Mouse (Mus musculus) intestine, embryonic 14.5 days (tissue): Measurements from ENCODE around the gene Psmd9. TPM values are rescaled to one million over a fixed set of nuclear protein-coding genes. Genes with fewer than 3 reads are reported as not detected.

Source experiments
- ATAC-seq: fragments of 200-750 bp; cut with Nextera tagmentation; replicated peaks from 2 replicates; pipeline ENCODE4 v1.8.0; 2017; ENCODE audit warnings: low read depth, moderate number of reproducible peaks, moderate TSS enrichment, moderate library complexity; ENCODE audit not compliant: low FRiP score, low TSS enrichment
- DNase-seq: peaks from one replicate; pipeline ENCODE4 v3.0.0-alpha.2; 2018; ENCODE audit warnings: low spot score
- H3K27ac ChIP-seq: fragments of 300-500 bp; sonication (generic); 2 replicates; pipeline ENCODE4 v1.5.1; 2014; ENCODE audit warnings: low read depth, mild to moderate bottlenecking, control low read depth
- H3K27me3 ChIP-seq: fragments of 300-500 bp; sonication (generic); replicated peaks from 2 replicates; pipeline ENCODE4 v1.6.1; 2014; ENCODE audit warnings: low read length, control low read depth; ENCODE audit not compliant: control insufficient read depth, insufficient read depth
- H3K36me3 ChIP-seq: fragments of 300-500 bp; sonication (generic); 2 replicates; pipeline ENCODE4 v1.6.1; 2014; ENCODE audit warnings: low read length, control low read depth; ENCODE audit not compliant: control insufficient read depth, insufficient read depth
- H3K4me1 ChIP-seq: fragments of 300-500 bp; sonication (generic); replicated peaks from 2 replicates; pipeline ENCODE4 v1.6.1; 2014; ENCODE audit warnings: low read length, control low read depth, mixed read lengths; ENCODE audit not compliant: control insufficient read depth, insufficient read depth
- H3K4me2 ChIP-seq: fragments of 300-500 bp; sonication (generic); 2 replicates; pipeline ENCODE4 v1.6.1; 2014; ENCODE audit warnings: low read length
- H3K4me3 ChIP-seq: fragments of 300-500 bp; sonication (generic); 2 replicates; pipeline ENCODE4 v1.5.1; 2014; ENCODE audit warnings: low read depth, low read length, control low read depth, mixed read lengths
- H3K9ac ChIP-seq: fragments of 300-500 bp; sonication (generic); 2 replicates; pipeline ENCODE4 v1.6.1; 2014; ENCODE audit warnings: mild to moderate bottlenecking, low read length
- H3K9me3 ChIP-seq: fragments of 300-500 bp; sonication (generic); 2 replicates; pipeline ENCODE4 v1.6.1; 2016; ENCODE audit warnings: low read length, control low read depth; ENCODE audit not compliant: control insufficient read depth
- WGBS: fragments of 180-500 bp; shearing (Covaris S2); extraction: QIAGEN DNeasy Blood & Tissue Kit; methylation state at CpG from one replicate; pipeline ENCODE4 v1.1.7; 2014; 5-methylcytosine and 5-hydroxymethylcytosine counted together
- polyA plus RNA-seq: library from polyadenylated mRNA; unstranded; fragments of >200 nt; fragmentation: Nextera tagmentation; extraction: Ambion mirVana; gene quantifications from 2 replicates; pipeline ENCODE4 v1.2.1, GENCODE M21; 2014

The Psmd9 gene
- polyA plus RNA-seq, 1 experiment from 2014 or later, result 58.6 TPM

DNA sequence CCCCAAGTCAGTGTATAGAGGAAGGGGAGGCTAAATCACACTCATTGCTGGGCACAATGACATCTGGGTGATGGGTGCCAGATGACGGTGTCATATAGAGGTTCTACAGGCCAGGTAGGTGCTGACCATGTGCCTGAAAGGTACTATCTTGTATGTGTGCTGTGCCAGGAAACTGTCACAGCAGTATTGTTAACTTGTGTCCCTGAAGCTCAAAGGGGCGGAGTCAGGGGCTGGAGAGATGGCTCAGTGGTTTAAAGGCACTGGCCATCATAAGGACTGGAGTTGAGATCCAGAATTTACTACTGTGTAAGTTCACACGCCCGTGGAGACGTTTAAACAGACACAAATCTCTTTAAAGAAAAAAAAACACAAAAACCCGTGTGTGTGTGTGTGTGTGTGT is 60.1 kb downstream of the Psmd9 start:
- Histone ChIP-seq H3K4me1 (peaks cover 11% of the 10 kb centered on the region), H3K4me3 (no peak overlapping the region), H3K27me3 (no peaks in the 10 kb centered on the region), H3K36me3 (0 out of 2 replicates have a peak, but pooled peaks cover 6% of the 10 kb centered on the region), H3K9ac (no peak overlapping the region), H3K9me3 (no peaks in the 10 kb centered on the region), H3K27ac (no peak overlapping the region), H3K4me2 (no peak overlapping the region)
- 80% methylated on average over 6 of the region's 6 CpGs for WGBS
- DNase-seq (no peak), ATAC-seq (no peak)

DNA sequence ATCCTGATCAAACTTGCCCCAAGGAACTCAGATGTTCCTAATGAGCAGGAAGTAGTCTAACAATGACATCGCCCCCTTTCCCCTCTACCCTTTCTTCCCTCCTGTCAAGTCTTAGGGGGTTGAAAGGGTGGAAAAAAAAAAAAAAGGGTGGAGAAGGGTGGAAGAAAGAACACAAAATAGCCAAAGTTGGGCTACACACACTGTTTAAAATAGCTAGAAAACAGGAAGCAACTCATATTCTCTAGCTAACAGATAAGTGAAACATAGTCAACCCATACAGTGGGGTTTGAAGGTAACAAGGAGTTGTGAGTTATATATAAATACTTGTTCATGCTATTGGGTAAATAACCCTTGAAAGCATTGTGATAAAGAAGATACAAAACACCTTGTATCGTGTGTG is 63.0 kb downstream of the Psmd9 start:
- peaks cover 11% of the 10 kb centered on the region for H3K4me1 ChIP-seq
- no peak for DNase-seq
- WGBS, result 87% methylated on average over 2 of the region's 2 CpGs

DNA sequence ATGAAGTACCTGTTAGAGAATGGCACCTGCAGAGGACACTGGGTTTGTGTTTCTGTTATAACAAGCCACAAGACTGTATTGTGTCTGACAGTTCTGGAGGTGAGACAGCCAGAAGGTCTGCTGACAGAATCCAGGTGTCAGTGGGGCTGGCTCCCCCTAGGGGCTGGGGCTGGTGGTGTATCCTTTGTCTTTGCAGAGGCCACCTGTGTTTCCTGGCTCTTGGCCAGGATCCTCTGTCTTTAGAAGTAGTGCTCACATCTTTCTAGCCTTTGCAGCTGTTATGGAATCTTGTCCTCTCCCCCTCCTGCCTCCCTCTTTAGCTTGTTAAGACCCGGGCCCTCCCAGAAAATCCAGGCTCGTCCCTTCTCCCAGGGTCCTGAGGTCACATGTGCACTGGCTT is 66.5 kb downstream of the Psmd9 start:
- WGBS, result 23% methylated on average over 2 of the region's 2 CpGs
- Histone ChIP-seq H3K27ac (no peak overlapping the region), H3K36me3 (peaks cover 28% of the 10 kb centered on the region), H3K4me1 (no peaks in the 10 kb centered on the region; the same call in 1 of the 2 replicates), H3K4me2 (no peak overlapping the region), H3K27me3 (no peaks in the 10 kb centered on the region), H3K4me3 (no peak overlapping the region), H3K9ac (no peak overlapping the region), H3K9me3 (no peaks in the 10 kb centered on the region)
- ATAC-seq, result peak; percentile 62; the same call in 1 of the 2 replicates
- peak; percentile 87 for DNase-seq

More for the DNA sequence above, 63.0 kb downstream of the Psmd9 start:
- no peak overlapping the region for H3K27ac ChIP-seq
- H3K4me3 ChIP-seq, result no peak overlapping the region
- H3K9me3 ChIP-seq, result no peaks in the 10 kb centered on the region
- H3K36me3 ChIP-seq, result peaks cover 10% of the 10 kb centered on the region; the same call in 1 of the 2 replicates
- no peak overlapping the region for H3K4me2 ChIP-seq
- no peak overlapping the region for H3K9ac ChIP-seq
- H3K27me3 ChIP-seq, result no peaks in the 10 kb centered on the region
- no peak for ATAC-seq

DNA sequence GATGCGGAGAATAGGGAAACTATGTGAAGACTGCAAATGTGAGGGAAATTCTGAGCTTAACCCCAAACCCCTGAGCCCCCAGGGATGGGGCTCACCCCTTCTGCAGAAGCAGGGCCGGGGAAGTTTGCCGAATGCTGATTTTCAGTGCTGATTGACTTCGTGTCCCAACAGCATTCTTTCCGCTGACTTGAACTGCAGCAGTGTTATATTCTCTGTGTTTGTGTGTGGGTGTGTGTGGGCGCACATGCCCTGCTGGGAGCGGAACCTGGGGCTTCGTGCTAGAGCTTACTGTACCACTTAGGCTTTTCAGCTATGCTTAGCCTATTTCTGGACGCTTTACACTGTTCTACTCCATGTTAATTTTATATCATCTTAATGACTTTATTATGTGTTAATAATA is 67.2 kb downstream of the Psmd9 start:
- peaks cover 34% of the 10 kb centered on the region for H3K36me3 ChIP-seq
- H3K4me2 ChIP-seq, result no peak overlapping the region
- no peak for DNase-seq
- WGBS, result 84% methylated on average over 9 of the region's 9 CpGs
- no peak overlapping the region for H3K9ac ChIP-seq
- ATAC-seq, result no peak
- no peak overlapping the region for H3K4me3 ChIP-seq
- no peaks in the 10 kb centered on the region; the same call in 1 of the 2 replicates for H3K4me1 ChIP-seq
- no peaks in the 10 kb centered on the region for H3K27me3 ChIP-seq
- H3K27ac ChIP-seq, result no peak overlapping the region
- H3K9me3 ChIP-seq, result no peaks in the 10 kb centered on the region

DNA sequence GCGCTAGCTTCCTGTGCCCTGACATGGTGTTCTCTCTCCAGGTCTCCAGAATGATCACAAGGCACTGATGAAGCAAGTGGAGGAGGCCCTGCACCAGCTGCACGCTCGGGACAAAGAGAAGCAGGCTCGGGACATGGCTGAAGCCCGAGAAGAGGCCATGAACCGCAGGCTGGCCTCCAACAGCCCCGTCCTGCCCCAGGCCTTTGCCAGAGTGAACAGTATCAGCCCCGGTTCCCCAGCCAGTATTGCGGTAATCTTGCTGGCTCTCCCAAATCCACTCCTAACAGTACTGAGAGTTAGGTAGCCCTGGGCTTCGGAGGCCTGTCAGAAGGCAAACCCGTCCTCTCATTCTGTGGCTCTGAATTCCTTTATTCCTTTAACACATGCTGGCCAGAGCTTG is 70.3 kb downstream of the Psmd9 start:
- ATAC-seq (no peak), DNase-seq (no peak)
- H3K4me3 ChIP-seq, result no peak overlapping the region
- H3K4me1 ChIP-seq, result no peaks in the 10 kb centered on the region; the same call in 1 of the 2 replicates
- H3K9me3 ChIP-seq, result no peaks in the 10 kb centered on the region
- H3K27me3 ChIP-seq, result no peaks in the 10 kb centered on the region
- peaks cover 55% of the 10 kb centered on the region for H3K36me3 ChIP-seq
- 95% methylated on average over 11 of the region's 11 CpGs for WGBS
- H3K27ac ChIP-seq, result no peak overlapping the region
- H3K9ac ChIP-seq, result no peak overlapping the region
- no peak overlapping the region for H3K4me2 ChIP-seq

DNA sequence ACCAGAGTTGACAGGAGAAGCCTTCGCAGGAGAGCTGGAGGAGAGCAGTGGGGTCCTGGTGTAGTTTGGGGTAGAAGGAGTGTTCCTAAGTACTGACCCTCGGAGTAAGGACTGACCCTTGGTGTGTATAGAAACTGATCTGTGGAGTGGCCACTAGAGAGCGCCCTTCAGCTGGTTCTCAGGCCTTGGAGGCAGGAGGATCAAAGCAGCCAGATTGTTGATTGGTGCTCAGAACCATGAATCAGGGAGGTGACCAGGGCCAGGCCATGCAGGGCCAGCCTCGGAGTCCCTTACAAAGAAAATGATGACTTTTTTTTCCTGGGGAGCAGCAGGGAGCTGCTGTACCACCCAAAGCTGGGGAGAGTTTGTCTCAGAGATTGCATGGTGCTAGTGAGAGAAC is 76.3 kb downstream of the Psmd9 start:
- Histone ChIP-seq H3K27me3 (no peaks in the 10 kb centered on the region), H3K4me3 (no peak overlapping the region), H3K4me2 (no peak overlapping the region), H3K27ac (no peak overlapping the region), H3K9me3 (no peaks in the 10 kb centered on the region), H3K9ac (no peak overlapping the region), H3K4me1 (no peaks in the 10 kb centered on the region), H3K36me3 (peaks cover 41% of the 10 kb centered on the region)
- 20% methylated on average over 4 of the region's 4 CpGs for WGBS
- ATAC-seq (peak; percentile 59; the same call in 1 of the 2 replicates), DNase-seq (peak; percentile 76)

DNA sequence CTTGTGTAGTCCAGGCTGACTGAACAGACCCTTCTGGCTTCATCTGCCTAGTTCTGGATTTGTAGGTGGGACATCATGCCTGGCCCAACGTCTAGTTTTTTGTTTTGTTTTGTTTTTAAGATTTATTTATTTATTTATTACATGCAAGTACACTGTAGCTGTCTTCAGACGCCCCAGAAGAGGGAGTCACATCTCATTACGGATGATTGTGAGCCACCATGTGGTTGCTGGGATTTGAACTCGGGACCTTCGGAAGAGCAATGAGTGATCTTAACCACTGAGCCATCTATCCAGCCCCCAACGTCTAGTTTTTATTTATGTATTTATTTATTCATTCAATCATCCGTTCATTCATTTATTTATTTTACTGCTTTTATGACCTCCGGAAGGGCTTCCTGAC is 82.2 kb downstream of the Psmd9 start:
- H3K27ac ChIP-seq, result no peak overlapping the region
- H3K4me1 ChIP-seq, result no peaks in the 10 kb centered on the region
- DNase-seq, result no peak
- H3K36me3 ChIP-seq, result peaks cover 8% of the 10 kb centered on the region
- peak overlapping the region; percentile 33; the same call in 1 of the 2 replicates for H3K4me2 ChIP-seq
- H3K9ac ChIP-seq, result no peak overlapping the region
- WGBS, result 67% methylated on average over 8 of the region's 8 CpGs
- ATAC-seq, result no peak
- no peaks in the 10 kb centered on the region for H3K9me3 ChIP-seq
- H3K4me3 ChIP-seq, result no peak overlapping the region
- no peaks in the 10 kb centered on the region for H3K27me3 ChIP-seq

DNA sequence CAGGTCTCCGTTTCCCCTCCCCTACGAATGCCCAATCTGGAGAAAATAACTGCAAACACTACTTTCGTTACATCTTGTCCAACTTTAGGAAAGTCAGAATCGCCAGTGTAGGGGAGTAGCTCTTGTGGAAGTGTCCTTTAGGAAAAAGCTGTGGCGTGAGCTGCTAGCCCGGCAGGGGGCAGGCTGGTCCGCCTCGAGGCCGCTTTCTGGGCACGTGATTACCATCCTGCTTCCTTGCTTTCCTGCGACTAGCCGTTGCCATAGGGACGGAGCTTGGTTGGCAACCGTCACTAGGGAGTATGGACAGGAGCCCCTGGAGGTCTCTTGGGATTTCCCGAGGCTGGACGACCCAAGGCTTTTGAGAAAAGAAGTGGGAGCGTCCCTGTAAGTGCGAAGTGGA is 82.6 kb downstream of the Psmd9 start, which contains the start of gene Wdr66:
Gene Wdr66 (plus strand): TSS at position 269 of the 400 bp plus-strand sequence.
- DNase-seq (peak; percentile 93), ATAC-seq (peak; percentile 92)
- H3K27ac ChIP-seq, result no peak within 1 kb of the TSS
- peaks cover 8% of the 10 kb centered on the region for H3K36me3 ChIP-seq
- H3K9me3 ChIP-seq, result no peaks in the 10 kb centered on the region
- no peaks in the 10 kb centered on the region for H3K27me3 ChIP-seq
- WGBS, result 3% methylated on average over 18 of the region's 18 CpGs
- H3K4me1 ChIP-seq, result no peaks in the 10 kb centered on the region
- peak within 1 kb of the TSS; percentile 33; the same call in 1 of the 2 replicates for H3K4me2 ChIP-seq
- H3K4me3 ChIP-seq, result no peak within 1 kb of the TSS
- no peak within 1 kb of the TSS for H3K9ac ChIP-seq
